Comparison of ENCODE assay signal across 9 mouse cellular contexts in genomic region chr13:30750461-30751303, GRCm38 (mm10). TPM values are rescaled to one million over a fixed set of nuclear protein-coding genes. Genes with fewer than 3 reads are reported as not detected.
A peak's percentile ranks its signal among the peaks of the same experiment; 100 is the strongest.
DNase-seq lines count a peak whose midpoint lies in the region; ATAC-seq and TF ChIP-seq lines count a peak whose summit lies in the region.
"Had no signal": no experiment of that assay in that cellular context is flagged by ENCODE, and none has a peak within 500 bp of the region (broad histone marks: within the 10 kb centered on the region; RNA-seq: fewer than 3 reads in every experiment).

No protein-coding gene starts in this region.

- peak overlapping the region; percentile 51 for H3K4me3 ChIP-seq in heart, embryonic 11.5 days (ENCODE audit: low read depth, low read length)
- peak overlapping the region; percentile 74 for H3K4me3 ChIP-seq in E14TG2a.4 (replicated peaks; ENCODE audit: low read length)
- peak overlapping the region; percentile 38 for H3K4me3 ChIP-seq in embryonic facial prominence, embryonic 12.5 days
- H3K4me3 ChIP-seq in intestine, embryonic 15.5 days (replicated peaks), result peak overlapping the region; percentile 24
- peak overlapping the region; percentile 26 for H3K4me3 ChIP-seq in neural tube, embryonic 11.5 days (ENCODE audit: low read depth, low read length)

- DNase-seq in heart, adult 18-20 months, result no peak
- peak; percentile 60 for DNase-seq in neural tube, embryonic 11.5 days (ENCODE audit: low spot score)
- DNase-seq in layer of hippocampus, adult 9-11 months, result no peak

- peak overlapping the region; percentile 83 for H3K4me2 ChIP-seq in heart, embryonic 11.5 days
- H3K4me2 ChIP-seq in embryonic facial prominence, embryonic 12.5 days (replicated peaks), result peak overlapping the region; percentile 69
- H3K4me2 ChIP-seq in intestine, embryonic 15.5 days (replicated peaks), result peak overlapping the region; percentile 80
- H3K4me2 ChIP-seq in neural tube, embryonic 11.5 days (ENCODE audit: low read depth), result peak overlapping the region; percentile 45

- no peaks in the 10 kb centered on the region for H3K36me3 ChIP-seq in heart, embryonic 11.5 days (ENCODE audit: control insufficient read depth, insufficient read depth, low read length)
- no peaks in the 10 kb centered on the region for H3K36me3 ChIP-seq in E14TG2a.4 (ENCODE audit: insufficient read depth, low read length)
- H3K36me3 ChIP-seq in embryonic facial prominence, embryonic 12.5 days, result no peaks in the 10 kb centered on the region
- H3K36me3 ChIP-seq in intestine, embryonic 15.5 days, result no peaks in the 10 kb centered on the region
- H3K36me3 ChIP-seq in neural tube, embryonic 11.5 days (ENCODE audit: control insufficient read depth, insufficient read depth, low read length), result no peaks in the 10 kb centered on the region

- H3K4me1 ChIP-seq in heart, embryonic 11.5 days (ENCODE audit: control insufficient read depth, insufficient read depth, low read length), result peaks cover 6% of the 10 kb centered on the region
- H3K4me1 ChIP-seq in E14TG2a.4 (replicated peaks; ENCODE audit: low read depth, low read length), result peaks cover 23% of the 10 kb centered on the region
- H3K4me1 ChIP-seq in embryonic facial prominence, embryonic 12.5 days, result peaks cover 22% of the 10 kb centered on the region
- H3K4me1 ChIP-seq in intestine, embryonic 15.5 days (replicated peaks), result peaks cover 15% of the 10 kb centered on the region
- no peaks in the 10 kb centered on the region for H3K4me1 ChIP-seq in neural tube, embryonic 11.5 days (ENCODE audit: control insufficient read depth, insufficient read depth, low read length)

- H3K9ac ChIP-seq in heart, embryonic 11.5 days (ENCODE audit: low read depth, low read length), result no peak overlapping the region
- H3K9ac ChIP-seq in embryonic facial prominence, embryonic 12.5 days, result no peak overlapping the region
- no peak overlapping the region for H3K9ac ChIP-seq in intestine, embryonic 15.5 days
- H3K9ac ChIP-seq in neural tube, embryonic 11.5 days (ENCODE audit: low read length), result no peak overlapping the region

- WGBS in heart, embryonic 11.5 days (ENCODE audit: insufficient replicate concordance), result 2% methylated on average over 33 of the region's 33 CpGs
- WGBS in embryonic facial prominence, embryonic 12.5 days, result 3% methylated on average over 33 of the region's 33 CpGs
- 4% methylated on average over 33 of the region's 33 CpGs for WGBS in intestine, embryonic 15.5 days
- 5% methylated on average over 33 of the region's 33 CpGs for WGBS in neural tube, embryonic 11.5 days

- peaks cover 52% of the 10 kb centered on the region for H3K27me3 ChIP-seq in heart, embryonic 11.5 days (ENCODE audit: control insufficient read depth, insufficient read depth, low read length)
- peaks cover 65% of the 10 kb centered on the region for H3K27me3 ChIP-seq in E14TG2a.4 (ENCODE audit: insufficient read depth, low read length)
- H3K27me3 ChIP-seq in embryonic facial prominence, embryonic 12.5 days, result peaks cover 57% of the 10 kb centered on the region
- peaks cover 44% of the 10 kb centered on the region for H3K27me3 ChIP-seq in intestine, embryonic 15.5 days (replicated peaks)
- peaks cover 35% of the 10 kb centered on the region for H3K27me3 ChIP-seq in neural tube, embryonic 11.5 days (ENCODE audit: control insufficient read depth, insufficient read depth, low read length)

- H3K9me3 ChIP-seq in heart, embryonic 11.5 days (replicated peaks; ENCODE audit: control insufficient read depth, low read length), result no peaks in the 10 kb centered on the region
- H3K9me3 ChIP-seq in E14TG2a.4 (ENCODE audit: low read length), result no peaks in the 10 kb centered on the region; the same call in 1 of the 2 replicates
- H3K9me3 ChIP-seq in embryonic facial prominence, embryonic 12.5 days, result no peaks in the 10 kb centered on the region
- no peaks in the 10 kb centered on the region for H3K9me3 ChIP-seq in intestine, embryonic 15.5 days
- no peaks in the 10 kb centered on the region for H3K9me3 ChIP-seq in neural tube, embryonic 11.5 days (ENCODE audit: control insufficient read depth, low read length)

- TF ChIP-seq CTCF in E14TG2a.4 (conservative IDR thresholded peaks at IDR 0.05; ENCODE audit: low read length), result no peak

- no peak for ATAC-seq in heart, embryonic 11.5 days (replicated peaks; ENCODE audit: insufficient number of reproducible peaks, low FRiP score, low TSS enrichment)
- no peak for ATAC-seq in embryonic facial prominence, embryonic 12.5 days (ENCODE audit: insufficient number of reproducible peaks, insufficient read depth, low FRiP score, low TSS enrichment)
- ATAC-seq in intestine, embryonic 15.5 days, result no peak
- ATAC-seq in neural tube, embryonic 11.5 days (ENCODE audit: insufficient read depth, low FRiP score, low TSS enrichment), result no peak
- ATAC-seq in monocyte, adult 5-6 weeks (replicated peaks; ENCODE audit: insufficient number of reproducible peaks, low FRiP score, low TSS enrichment, poor library complexity, severe bottlenecking), result no peak
- ATAC-seq: Patski had no signal

- H3K27ac ChIP-seq in heart, embryonic 11.5 days (ENCODE audit: low read depth, low read length), result no peak overlapping the region
- no peak overlapping the region for H3K27ac ChIP-seq in embryonic facial prominence, embryonic 12.5 days
- no peak overlapping the region for H3K27ac ChIP-seq in intestine, embryonic 15.5 days
- H3K27ac ChIP-seq in neural tube, embryonic 11.5 days (ENCODE audit: low read depth, low read length), result no peak overlapping the region

RNA-seq across cellular contexts. Expression of gene Irf4, which starts 1.7 kb away (rescaled TPM):
- 0.03 TPM in 1 of 2 replicates, not detected in the other for polyA plus RNA-seq in heart, embryonic 11.5 days (2014; fragmentation: Nextera tagmentation; extraction: Ambion mirVana)
- 1 to 10 TPM; 1.1 to 5.5 TPM for total RNA-seq in heart, adult 18-20 months (2021)
- 0.04 and 0.05 TPM in 2 replicates for polyA plus RNA-seq in embryonic facial prominence, embryonic 12.5 days (2016; fragmentation: Nextera tagmentation; extraction: Ambion mirVana)
- 0.11 and 0.18 TPM in 2 replicates for polyA plus RNA-seq in intestine, embryonic 15.5 days (2015; fragmentation: Nextera tagmentation; extraction: Ambion mirVana)
- 0.05 TPM in 1 of 2 replicates, not detected in the other for polyA plus RNA-seq in neural tube, embryonic 11.5 days (2014; fragmentation: Nextera tagmentation; extraction: Ambion mirVana)
- 25.5 to 42.0 TPM (median 29.8 TPM) in 3 replicates for total RNA-seq in monocyte, adult 5-6 weeks (2017)

Comparison
In these comparisons a context has a peak if more than half of its experiments do, and no peak if none do; other contexts are left out.
1. H3K4me3 ChIP-seq: peak in every context shown above with its lines; median percentile 74 in E14TG2a.4; 51 in heart, embryonic 11.5 days; 38 in embryonic facial prominence, embryonic 12.5 days; 26 in neural tube, embryonic 11.5 days; 24 in intestine, embryonic 15.5 days.